Mouse (Mus musculus): ENCODE measurements around the gene Sorcs1.
A peak's percentile ranks its signal among the peaks of the same experiment; 100 is the strongest.

Sorcs1 gene

GRCm38 (mm10) chr19:50558771-50559170 is 119.7 kb downstream of the Sorcs1 start:
- DNase-seq (ENCODE audit: low spot score): no peak

GRCm38 (mm10) chr19:50534031-50534430 is 144.4 kb downstream of the Sorcs1 start:
- DNase-seq (ENCODE audit: low spot score): no peak

- no peak for DNase-seq (ENCODE audit: low spot score)
Observed at GRCm38 (mm10) chr19:50527835-50528234, 150.6 kb downstream of the Sorcs1 start.

GRCm38 (mm10) chr19:50526094-50526493 is 152.4 kb downstream of the Sorcs1 start:
- DNase-seq (ENCODE audit: low spot score): no peak

GRCm38 (mm10) chr19:50521943-50522342 is 156.5 kb downstream of the Sorcs1 start:
- no peak for DNase-seq (ENCODE audit: low spot score)

GRCm38 (mm10) chr19:50515059-50515673 is 163.3 kb downstream of the Sorcs1 start:
- no peak for DNase-seq (ENCODE audit: low spot score)

GRCm38 (mm10) chr19:50514309-50514830 is 164.1 kb downstream of the Sorcs1 start:
- DNase-seq (ENCODE audit: low spot score): no peak

GRCm38 (mm10) chr19:50502816-50503215 is 175.6 kb downstream of the Sorcs1 start:
- no peak for DNase-seq (ENCODE audit: low spot score)

GRCm38 (mm10) chr19:50491121-50491520 is 187.3 kb downstream of the Sorcs1 start:
- DNase-seq (ENCODE audit: low spot score): no peak

- no peak for DNase-seq (ENCODE audit: low spot score)
Observed at GRCm38 (mm10) chr19:50490721-50491120, 187.7 kb downstream of the Sorcs1 start.

- DNase-seq (ENCODE audit: low spot score): no peak
Observed at GRCm38 (mm10) chr19:50489786-50490185, 188.7 kb downstream of the Sorcs1 start.

GRCm38 (mm10) chr19:50488421-50488820 is 190.0 kb downstream of the Sorcs1 start:
- DNase-seq (ENCODE audit: low spot score): no peak

GRCm38 (mm10) chr19:50487768-50488167 is 190.7 kb downstream of the Sorcs1 start:
- DNase-seq (ENCODE audit: low spot score): no peak

GRCm38 (mm10) chr19:50486345-50486744 is 192.1 kb downstream of the Sorcs1 start:
- DNase-seq (ENCODE audit: low spot score): no peak

GRCm38 (mm10) chr19:50476774-50477173 is 201.7 kb downstream of the Sorcs1 start:
- DNase-seq (ENCODE audit: low spot score): no peak

- DNase-seq (ENCODE audit: low spot score): no peak
Observed at GRCm38 (mm10) chr19:50468592-50468991, 209.9 kb downstream of the Sorcs1 start.

- no peak for DNase-seq (ENCODE audit: low spot score)
Observed at GRCm38 (mm10) chr19:50464811-50465210, 213.6 kb downstream of the Sorcs1 start.

- DNase-seq (ENCODE audit: low spot score): no peak
Observed at GRCm38 (mm10) chr19:50458581-50458980, 219.9 kb downstream of the Sorcs1 start.

- peak; percentile 27 for DNase-seq (ENCODE audit: low spot score)
Observed at GRCm38 (mm10) chr19:50457275-50457892, 221.1 kb downstream of the Sorcs1 start.

GRCm38 (mm10) chr19:50441099-50441498 is 237.3 kb downstream of the Sorcs1 start:
- DNase-seq (ENCODE audit: low spot score): peak; percentile 52

GRCm38 (mm10) chr19:50440246-50440910 is 238.1 kb downstream of the Sorcs1 start:
- peak; percentile 49 for DNase-seq (ENCODE audit: low spot score)

GRCm38 (mm10) chr19:50439464-50439881 is 239.0 kb downstream of the Sorcs1 start:
- peak; percentile 25 for DNase-seq (ENCODE audit: low spot score)

- DNase-seq (ENCODE audit: low spot score): no peak
Observed at GRCm38 (mm10) chr19:50422928-50423327, 255.5 kb downstream of the Sorcs1 start.
